Mouse (Mus musculus) stomach, embryonic 14.5 days (tissue): ENCODE results near the gene Irf4. TPM values are rescaled to one million over a fixed set of nuclear protein-coding genes. Genes with fewer than 3 reads are reported as not detected.

Source experiments
- ATAC-seq: fragments of 200-750 bp; cut with Nextera tagmentation; 2 replicates; pipeline ENCODE4 v1.8.0; 2017; ENCODE audit warnings: low read depth, moderate TSS enrichment; ENCODE audit not compliant: insufficient number of reproducible peaks, insufficient read depth, low FRiP score
- H3K27ac ChIP-seq: fragments of 300-500 bp; sonication (generic); 2 replicates; pipeline ENCODE4 v1.5.1; 2014; ENCODE audit warnings: mild to moderate bottlenecking, low read length, moderate library complexity, mixed read lengths
- H3K27me3 ChIP-seq: fragments of 300-500 bp; sonication (generic); 2 replicates; pipeline ENCODE4 v1.6.1; 2014; ENCODE audit warnings: low read length, control low read depth, mixed read lengths; ENCODE audit not compliant: control insufficient read depth, insufficient read depth
- H3K36me3 ChIP-seq: fragments of 300-500 bp; sonication (generic); 2 replicates; pipeline ENCODE4 v1.6.1; 2014; ENCODE audit warnings: mild to moderate bottlenecking, control low read depth, low read length, moderate library complexity, mixed read lengths; ENCODE audit not compliant: control insufficient read depth, insufficient read depth
- H3K4me1 ChIP-seq: fragments of 300-500 bp; sonication (generic); 2 replicates; pipeline ENCODE4 v1.6.1; 2014; ENCODE audit warnings: low read length, control low read depth, mixed read lengths; ENCODE audit not compliant: control insufficient read depth, insufficient read depth
- H3K4me2 ChIP-seq: fragments of 300-500 bp; sonication (generic); replicated peaks from 2 replicates; pipeline ENCODE4 v1.6.1; 2014; ENCODE audit warnings: low read depth, low read length, control low read depth
- H3K4me3 ChIP-seq: fragments of 300-500 bp; sonication (generic); 2 replicates; pipeline ENCODE4 v1.5.1; 2014; ENCODE audit warnings: low read depth, low read length, control low read depth
- H3K9ac ChIP-seq: fragments of 300-500 bp; sonication (generic); replicated peaks from 2 replicates; pipeline ENCODE4 v1.6.1; 2014; ENCODE audit warnings: low read depth, mild to moderate bottlenecking, control low read depth, low read length, moderate library complexity, mixed read lengths
- H3K9me3 ChIP-seq: fragments of 300-500 bp; sonication (generic); 2 replicates; pipeline ENCODE4 v1.6.1; 2016; ENCODE audit warnings: low read depth, low read length, control low read depth; ENCODE audit not compliant: control insufficient read depth
- WGBS: fragments of 180-500 bp; shearing (Covaris S2); extraction: QIAGEN DNeasy Blood & Tissue Kit; methylation state at CpG from one replicate; pipeline ENCODE4 v1.1.7; 2014; 5-methylcytosine and 5-hydroxymethylcytosine counted together
- polyA plus RNA-seq: library from polyadenylated mRNA; unstranded; fragments of >200 nt; fragmentation: Nextera tagmentation; extraction: Ambion mirVana; gene quantifications from 2 replicates; pipeline ENCODE4 v1.2.1, GENCODE M21; 2014

Gene Irf4
- polyA plus RNA-seq, 1 experiment from 2014 or later, result 0.10 TPM

- H3K4me3 ChIP-seq, result no peak overlapping the region
- no peak overlapping the region for H3K27ac ChIP-seq
- no peaks in the 10 kb centered on the region for H3K9me3 ChIP-seq
- H3K27me3 ChIP-seq, result no peaks in the 10 kb centered on the region
- no peak overlapping the region for H3K4me2 ChIP-seq
- no peaks in the 10 kb centered on the region for H3K4me1 ChIP-seq
- no peak overlapping the region for H3K9ac ChIP-seq
- WGBS, result 90% methylated on average over 5 of the region's 5 CpGs
- H3K36me3 ChIP-seq, result peaks cover 9% of the 10 kb centered on the region
- no peak for ATAC-seq
Measured at GRCm38 (mm10) chr13:30814256-30814655, 65.2 kb downstream of the Irf4 start.

Other genes starting within 250 kb of the Irf4 start
- gene Uqcrfs1, start 203.9 kb upstream of the Irf4 start, polyA plus RNA-seq, result 211 and 233 TPM in 2 replicates
- gene Dusp22, start 89.2 kb upstream of the Irf4 start, polyA plus RNA-seq, result 22.3 and 23.4 TPM in 2 replicates
- gene Hus1b, start 198.5 kb downstream of the Irf4 start, polyA plus RNA-seq, result 0.21 and 0.35 TPM in 2 replicates
- gene Exoc2, start 224.9 kb downstream of the Irf4 start, polyA plus RNA-seq, result 36.0 and 37.1 TPM in 2 replicates
- gene Gm5447, start 225.0 kb downstream of the Irf4 start, polyA plus RNA-seq, result 0.13 and 0.14 TPM in 2 replicates